Mouse (Mus musculus): Measurements from ENCODE around the gene Fam83g. TPM values are rescaled to one million over a fixed set of nuclear protein-coding genes. Genes with fewer than 3 reads are reported as not detected.

The Fam83g gene
- polyA plus RNA-seq, 1 experiment = 0.46 TPM

- no peak overlapping the region for H3K4me3 ChIP-seq (ENCODE audit: insufficient read depth, low read length)
- no peak overlapping the region for H3K27ac ChIP-seq (ENCODE audit: insufficient read depth, low read length)
- no peak for TF ChIP-seq POLR2A (IDR thresholded peaks at IDR 0.05; ENCODE audit: low read depth, low read length)
- no peak for TF ChIP-seq CTCF (IDR thresholded peaks at IDR 0.05; ENCODE audit: borderline replicate concordance, insufficient read depth, low read length)
These were observed 31.7 kb upstream of the Fam83g start for GRCm38 (mm10) chr11:61652216-61652615.

GRCm38 (mm10) chr11:61652686-61653447 is 31.0 kb upstream of the Fam83g start, which contains the start of gene Grap:
TSS of gene Grap (plus strand) at chr11:61653265.
- Histone ChIP-seq H3K27ac (ENCODE audit: insufficient read depth, low read length) (no peak within 1 kb of the TSS), H3K4me3 (ENCODE audit: insufficient read depth, low read length) (no peak within 1 kb of the TSS), H3K4me1 (ENCODE audit: control insufficient read depth, insufficient read depth, low read length) (peaks cover 5% of the 10 kb centered on the region)
- no peak for TF ChIP-seq POLR2A (IDR thresholded peaks at IDR 0.05; ENCODE audit: low read depth, low read length)
- no peak for TF ChIP-seq CTCF (IDR thresholded peaks at IDR 0.05; ENCODE audit: borderline replicate concordance, insufficient read depth, low read length)

More at GRCm38 (mm10) chr11:61652216-61652615, 31.7 kb upstream of the Fam83g start:
- H3K4me1 ChIP-seq (ENCODE audit: control insufficient read depth, insufficient read depth, low read length) = peaks cover 5% of the 10 kb centered on the region

DNA sequence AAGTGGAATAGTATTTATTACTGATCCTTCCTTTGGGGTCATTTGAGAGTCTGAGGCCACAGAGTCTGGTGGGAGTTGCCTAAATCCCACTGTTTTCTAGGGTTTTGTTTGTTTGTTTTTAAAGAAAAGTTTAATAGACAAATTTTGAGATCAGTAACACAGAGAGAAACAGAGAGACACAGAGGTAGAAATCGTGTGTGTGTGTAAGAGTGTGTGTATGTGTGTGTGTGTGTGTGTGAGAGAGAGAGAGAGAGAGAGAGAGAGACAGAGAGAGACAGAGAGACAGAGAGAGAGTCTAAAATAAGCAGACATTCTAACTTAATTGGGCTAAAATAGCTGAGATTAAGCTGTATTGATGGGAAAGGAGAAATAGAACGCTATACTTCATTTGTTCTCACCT is 30.3 kb upstream of the Fam83g start:
- Histone ChIP-seq H3K4me3 (ENCODE audit: insufficient read depth, low read length) (no peak overlapping the region), H3K4me1 (ENCODE audit: control insufficient read depth, insufficient read depth, low read length) (no peaks in the 10 kb centered on the region), H3K27ac (ENCODE audit: insufficient read depth, low read length) (no peak overlapping the region)
- no peak for TF ChIP-seq POLR2A (IDR thresholded peaks at IDR 0.05; ENCODE audit: low read depth, low read length)
- no peak for TF ChIP-seq CTCF (IDR thresholded peaks at IDR 0.05; ENCODE audit: borderline replicate concordance, insufficient read depth, low read length)

- Histone ChIP-seq H3K27ac (ENCODE audit: insufficient read depth, low read length) (no peak overlapping the region), H3K4me3 (ENCODE audit: insufficient read depth, low read length) (no peak overlapping the region), H3K4me1 (ENCODE audit: control insufficient read depth, insufficient read depth, low read length) (no peaks in the 10 kb centered on the region)
- TF ChIP-seq CTCF (IDR thresholded peaks at IDR 0.05; ENCODE audit: borderline replicate concordance, insufficient read depth, low read length) = no peak
- no peak for TF ChIP-seq POLR2A (IDR thresholded peaks at IDR 0.05; ENCODE audit: low read depth, low read length)
These were observed 29.0 kb upstream of the Fam83g start for GRCm38 (mm10) chr11:61654786-61655311.

DNA sequence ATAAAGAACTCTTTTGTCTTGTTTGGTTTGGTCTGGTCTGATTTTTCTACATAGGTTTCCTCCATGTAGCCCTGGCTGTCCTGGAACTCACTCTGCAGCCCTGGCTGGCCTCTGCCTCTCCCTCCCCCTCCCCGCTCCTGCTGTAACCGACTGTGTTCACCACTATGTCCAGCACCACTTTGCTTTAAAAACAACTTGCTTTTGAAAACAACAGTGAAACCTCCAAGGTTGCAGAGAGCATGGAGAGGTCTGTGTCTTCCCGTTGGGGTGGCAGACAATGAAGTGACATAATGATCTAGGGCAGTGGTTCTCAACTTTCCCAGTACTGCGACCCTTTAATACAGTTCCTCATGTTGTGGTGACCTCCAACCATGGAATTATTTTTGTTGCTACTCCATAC is 28.2 kb upstream of the Fam83g start:
- H3K4me3 ChIP-seq (ENCODE audit: insufficient read depth, low read length) = no peak overlapping the region
- no peak overlapping the region for H3K27ac ChIP-seq (ENCODE audit: insufficient read depth, low read length)
- no peaks in the 10 kb centered on the region for H3K4me1 ChIP-seq (ENCODE audit: control insufficient read depth, insufficient read depth, low read length)
- TF ChIP-seq CTCF (IDR thresholded peaks at IDR 0.05; ENCODE audit: borderline replicate concordance, insufficient read depth, low read length) = no peak
- no peak for TF ChIP-seq POLR2A (IDR thresholded peaks at IDR 0.05; ENCODE audit: low read depth, low read length)

DNA sequence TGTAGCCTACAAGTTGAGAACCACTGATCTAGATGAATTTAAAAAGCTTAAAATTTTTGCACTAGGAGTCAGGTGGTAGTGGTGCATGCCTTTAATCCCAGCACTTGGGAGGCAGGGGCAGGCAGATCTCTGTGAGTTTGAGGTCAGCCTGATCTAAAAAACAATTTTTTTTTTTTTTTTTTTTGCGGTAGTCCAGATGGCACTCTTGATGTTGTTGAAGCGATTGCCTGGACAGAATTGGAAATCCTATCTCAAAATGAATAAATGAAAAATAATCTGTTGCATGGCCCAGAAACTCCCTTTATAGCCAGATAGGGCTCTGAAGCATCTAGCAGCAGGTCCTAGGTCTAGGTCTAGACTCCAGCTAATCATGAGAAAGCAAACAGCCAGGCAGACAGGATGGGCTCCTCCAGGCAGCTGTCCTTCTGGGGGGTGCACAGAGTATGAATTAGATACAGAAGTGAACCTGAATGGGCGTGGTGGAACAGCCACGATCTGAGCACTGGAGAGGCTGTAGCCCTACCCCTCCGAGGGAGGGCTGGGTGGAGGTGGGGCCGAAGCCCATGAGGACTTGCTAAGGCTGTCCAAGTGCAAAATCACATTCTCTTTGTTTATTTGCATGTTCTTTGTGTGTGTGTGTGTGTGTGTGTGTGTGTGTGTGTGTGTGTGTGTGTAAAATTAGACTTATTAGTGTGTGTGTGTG is 27.6 kb upstream of the Fam83g start:
- TF ChIP-seq POLR2A (IDR thresholded peaks at IDR 0.05; ENCODE audit: low read depth, low read length) (no peak), CTCF (IDR thresholded peaks at IDR 0.05; ENCODE audit: borderline replicate concordance, insufficient read depth, low read length) (no peak)
- Histone ChIP-seq H3K27ac (ENCODE audit: insufficient read depth, low read length) (no peak overlapping the region), H3K4me1 (ENCODE audit: control insufficient read depth, insufficient read depth, low read length) (no peaks in the 10 kb centered on the region), H3K4me3 (ENCODE audit: insufficient read depth, low read length) (no peak overlapping the region)

DNA sequence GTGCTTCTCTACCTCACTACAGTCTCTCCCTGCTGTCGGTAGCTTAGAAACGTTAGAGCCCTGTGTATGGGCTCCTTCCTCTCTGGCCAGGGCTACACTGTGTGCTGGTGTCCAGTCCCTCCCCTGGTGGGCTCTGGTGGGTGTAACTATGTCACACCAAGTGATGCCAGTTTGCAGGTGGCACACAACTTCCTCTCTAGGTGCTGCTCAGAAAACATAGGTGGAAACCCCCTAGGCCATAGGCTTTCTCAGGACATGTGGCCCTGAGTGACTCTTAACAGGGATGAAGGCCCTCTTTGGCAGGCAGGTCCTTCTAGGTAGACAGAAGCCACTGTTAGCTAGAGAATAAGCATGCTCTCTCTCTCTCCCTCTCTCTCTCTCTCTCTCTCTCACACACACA is 26.5 kb upstream of the Fam83g start:
- TF ChIP-seq CTCF (IDR thresholded peaks at IDR 0.05; ENCODE audit: borderline replicate concordance, insufficient read depth, low read length) = no peak
- TF ChIP-seq POLR2A (IDR thresholded peaks at IDR 0.05; ENCODE audit: low read depth, low read length) = no peak
- no peak overlapping the region for H3K27ac ChIP-seq (ENCODE audit: insufficient read depth, low read length)
- no peak overlapping the region for H3K4me3 ChIP-seq (ENCODE audit: insufficient read depth, low read length)
- H3K4me1 ChIP-seq (ENCODE audit: control insufficient read depth, insufficient read depth, low read length) = no peaks in the 10 kb centered on the region

DNA sequence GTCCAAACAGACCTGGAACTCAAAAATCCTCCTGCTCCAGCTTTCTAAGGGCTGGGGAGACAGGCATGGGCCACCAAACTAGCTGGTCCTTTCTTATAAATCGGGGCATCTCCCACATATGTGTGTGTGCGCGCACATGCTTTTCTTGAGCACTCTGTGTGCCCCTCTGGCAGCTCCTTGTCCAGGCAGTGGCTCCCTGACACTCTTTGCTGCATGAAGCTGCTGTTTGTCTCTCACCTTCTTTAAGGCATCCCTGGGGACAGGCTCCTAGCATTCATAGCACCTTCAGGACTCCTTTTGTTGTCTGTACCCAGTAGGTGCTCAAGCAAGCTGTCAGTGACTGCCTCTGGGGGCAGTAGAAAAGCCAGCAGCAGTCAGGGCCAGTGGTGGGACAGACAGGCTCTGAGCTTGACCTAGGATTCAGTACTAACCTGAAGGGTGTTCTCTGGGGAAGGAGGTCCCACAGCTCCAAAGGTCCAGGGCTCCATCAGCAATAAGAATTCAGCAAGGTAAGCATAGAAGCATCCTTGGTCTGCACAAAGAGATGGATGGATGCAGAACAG is 25.4 kb upstream of the Fam83g start:
- no peak overlapping the region for H3K27ac ChIP-seq (ENCODE audit: insufficient read depth, low read length)
- H3K4me1 ChIP-seq (ENCODE audit: control insufficient read depth, insufficient read depth, low read length) = no peaks in the 10 kb centered on the region
- TF ChIP-seq POLR2A (IDR thresholded peaks at IDR 0.05; ENCODE audit: low read depth, low read length) (no peak), CTCF (IDR thresholded peaks at IDR 0.05; ENCODE audit: borderline replicate concordance, insufficient read depth, low read length) (no peak)
- no peak overlapping the region for H3K4me3 ChIP-seq (ENCODE audit: insufficient read depth, low read length)

- H3K27ac ChIP-seq (ENCODE audit: insufficient read depth, low read length) = no peak overlapping the region
- TF ChIP-seq CTCF (IDR thresholded peaks at IDR 0.05; ENCODE audit: borderline replicate concordance, insufficient read depth, low read length) (no peak), POLR2A (IDR thresholded peaks at IDR 0.05; ENCODE audit: low read depth, low read length) (no peak)
These were observed 24.7 kb upstream of the Fam83g start for GRCm38 (mm10) chr11:61659011-61659858.

More at GRCm38 (mm10) chr11:61659011-61659858, 24.7 kb upstream of the Fam83g start:
- H3K4me3 ChIP-seq (ENCODE audit: insufficient read depth, low read length) = no peak overlapping the region
- H3K4me1 ChIP-seq (ENCODE audit: control insufficient read depth, insufficient read depth, low read length) = no peaks in the 10 kb centered on the region

Data from embryonic fibroblast, embryonic 13.5 days (primary cell).